Mouse (Mus musculus) thymus, postnatal 25 days (tissue): ENCODE data around the gene Usp54.
"Not testable (repeated sequence)": the region's sequence is repeated elsewhere in the genome, so short reads cannot be mapped to it uniquely, and the experiment has no call there.

Experiments used
- DNase-seq: peaks from one replicate; pipeline ENCODE4 v3.0.0; 2022

Gene Usp54

GRCm38 (mm10) chr14:20654690-20655421, 14.0 kb upstream of the Usp54 start:
- DNase-seq = no peak

- DNase-seq = no peak
Observed at GRCm38 (mm10) chr14:20651722-20652256, 10.9 kb upstream of the Usp54 start.

GRCm38 (mm10) chr14:20651000-20651399, 10.1 kb upstream of the Usp54 start:
- DNase-seq = no peak

- no peak for DNase-seq
Observed at GRCm38 (mm10) chr14:20646381-20646780, 5.5 kb upstream of the Usp54 start.

- no peak for DNase-seq
Observed at GRCm38 (mm10) chr14:20645547-20645946, 4.7 kb upstream of the Usp54 start.

GRCm38 (mm10) chr14:20641438-20641875, 594 bp upstream of the Usp54 start:
- no peak for DNase-seq

- peak; percentile 71 for DNase-seq
Observed at GRCm38 (mm10) chr14:20639918-20640619, 794 bp downstream of the Usp54 start.

GRCm38 (mm10) chr14:20638702-20639101, 2.2 kb downstream of the Usp54 start:
- no peak for DNase-seq

GRCm38 (mm10) chr14:20637818-20638574, 2.9 kb downstream of the Usp54 start:
- DNase-seq = no peak

GRCm38 (mm10) chr14:20636968-20637367, 3.9 kb downstream of the Usp54 start:
- not testable (repeated sequence) for DNase-seq

GRCm38 (mm10) chr14:20635546-20635945, 5.3 kb downstream of the Usp54 start:
- no peak for DNase-seq

- no peak for DNase-seq
Observed at GRCm38 (mm10) chr14:20631253-20631652, 9.6 kb downstream of the Usp54 start.

GRCm38 (mm10) chr14:20626971-20627370, 13.9 kb downstream of the Usp54 start:
- no peak for DNase-seq

- DNase-seq = no peak
Observed at GRCm38 (mm10) chr14:20626447-20626846, 14.4 kb downstream of the Usp54 start.

- no peak for DNase-seq
Observed at GRCm38 (mm10) chr14:20622907-20623306, 18.0 kb downstream of the Usp54 start.

- DNase-seq = no peak
Observed at GRCm38 (mm10) chr14:20622412-20622811, 18.5 kb downstream of the Usp54 start.

GRCm38 (mm10) chr14:20621903-20622302, 19.0 kb downstream of the Usp54 start:
- no peak for DNase-seq

GRCm38 (mm10) chr14:20619131-20619530, 21.7 kb downstream of the Usp54 start:
- DNase-seq = no peak

GRCm38 (mm10) chr14:20618211-20618610, 22.7 kb downstream of the Usp54 start:
- peak; percentile 18 for DNase-seq

- no peak for DNase-seq
Observed at GRCm38 (mm10) chr14:20616421-20616820, 24.4 kb downstream of the Usp54 start.

- DNase-seq = no peak
Observed at GRCm38 (mm10) chr14:20615075-20615474, 25.8 kb downstream of the Usp54 start.

- DNase-seq = no peak
Observed at GRCm38 (mm10) chr14:20612820-20613219, 28.0 kb downstream of the Usp54 start.

- DNase-seq = no peak
Observed at GRCm38 (mm10) chr14:20610146-20610545, 30.7 kb downstream of the Usp54 start.
